Mouse (Mus musculus) myocyte (in vitro differentiated cells): ENCODE results near the gene Hist1h4a. TPM values are rescaled to one million over a fixed set of nuclear protein-coding genes. Genes with fewer than 3 reads are reported as not detected.
A peak's percentile ranks its signal among the peaks of the same experiment; 100 is the strongest.
"Not testable (repeated sequence)": the region's sequence is repeated elsewhere in the genome, so short reads cannot be mapped to it uniquely, and the experiment has no call there.

Experiments
- H3K27me3 ChIP-seq: one replicate; pipeline ENCODE4 v1.6.1; 2011; ENCODE audit not compliant: control insufficient read depth, insufficient read depth, insufficient read length
- H3K36me3 ChIP-seq: one replicate; pipeline ENCODE4 v1.6.1; 2011; ENCODE audit not compliant: control insufficient read depth, insufficient read depth
- H3K4me2 ChIP-seq: one replicate; pipeline ENCODE4 v1.6.1; 2011; ENCODE audit warnings: low read depth, control low read depth
- H3K4me3 ChIP-seq: one replicate; pipeline ENCODE4 v1.5.1; 2011; ENCODE audit warnings: mild to moderate bottlenecking, control low read depth, moderate library complexity
- H3K79me2 ChIP-seq: one replicate; pipeline ENCODE4 v1.6.1; 2011; ENCODE audit not compliant: control insufficient read depth, insufficient read depth
- H3ac ChIP-seq: one replicate; pipeline ENCODE4 v1.6.1; 2011; ENCODE audit not compliant: control insufficient read depth, insufficient read length
- CEBPB ChIP-seq: IDR thresholded peaks from 2 replicates; pipeline ENCODE4 v1.6.1; 2011; ENCODE audit warnings: mild to moderate bottlenecking, moderate library complexity; ENCODE audit not compliant: poor library complexity, insufficient read depth, severe bottlenecking
- E2F4 ChIP-seq: IDR thresholded peaks from one replicate; pipeline ENCODE4 v1.6.1; 2011; ENCODE audit warnings: mild to moderate bottlenecking, control low read depth, moderate library complexity; ENCODE audit not compliant: insufficient read depth
- MAX ChIP-seq: IDR thresholded peaks from one replicate; pipeline ENCODE4 v1.6.1; 2011; ENCODE audit warnings: low read depth, mild to moderate bottlenecking, control low read depth
- MYOD1 ChIP-seq, 3 experiments: IDR thresholded peaks; one replicate each; pipeline ENCODE4 v1.6.1; 2011; ENCODE audit warnings: control low read depth in 2 of 3, low read depth in 2 of 3, mild to moderate bottlenecking in 2 of 3, moderate library complexity in 1 of 3; ENCODE audit not compliant: insufficient read length in 2 of 3, control insufficient read depth in 1 of 3
- MYOG ChIP-seq, 3 experiments: IDR thresholded peaks; one replicate each; pipeline ENCODE4 v1.6.1; 2011; ENCODE audit warnings: control low read depth in 2 of 3, low read depth in 2 of 3, mild to moderate bottlenecking in 2 of 3; ENCODE audit not compliant: insufficient read length in 2 of 3, control insufficient read depth in 1 of 3, insufficient read depth in 1 of 3
- POLR2A ChIP-seq: IDR thresholded peaks from one replicate; pipeline ENCODE4 v1.6.1; 2011; ENCODE audit warnings: low read depth, mild to moderate bottlenecking, control low read depth, moderate library complexity; ENCODE audit not compliant: insufficient read length
- POLR2AphosphoS2 ChIP-seq: IDR thresholded peaks from one replicate; pipeline ENCODE4 v1.6.1; 2011; ENCODE audit warnings: low read depth, control low read depth; ENCODE audit not compliant: insufficient read length
- REST ChIP-seq: IDR thresholded peaks from one replicate; pipeline ENCODE4 v1.6.1; 2011; ENCODE audit warnings: mild to moderate bottlenecking, control low read depth, moderate library complexity; ENCODE audit not compliant: insufficient read depth, insufficient read length
- SRF ChIP-seq: IDR thresholded peaks from one replicate; pipeline ENCODE4 v1.6.1; 2011; ENCODE audit warnings: low read depth; ENCODE audit not compliant: control insufficient read depth, insufficient read length
- TCF12 ChIP-seq: IDR thresholded peaks from one replicate; pipeline ENCODE4 v1.6.1; 2011; ENCODE audit warnings: mild to moderate bottlenecking, control low read depth; ENCODE audit not compliant: poor library complexity, insufficient read depth, severe bottlenecking
- TCF3 ChIP-seq: IDR thresholded peaks from one replicate; pipeline ENCODE4 v1.6.1; 2011; ENCODE audit warnings: low read depth, control low read depth; ENCODE audit not compliant: insufficient read length
- USF1 ChIP-seq: IDR thresholded peaks from one replicate; pipeline ENCODE4 v1.6.1; 2011; ENCODE audit warnings: low read depth, mild to moderate bottlenecking, control low read depth, moderate library complexity
- polyA plus RNA-seq: library from polyadenylated mRNA; unstranded; fragments of >200 nt; fragmentation: generic; extraction: Trizol; gene quantifications from one replicate; pipeline ENCODE4 v1.2.1, GENCODE M21; 2012; ENCODE audit warnings: missing spikeins

Hist1h4a gene
- polyA plus RNA-seq, 1 experiment: 4.2 TPM

GRCm38 (mm10) chr13:23729192-23729525 lies 31.9 kb downstream of the Hist1h4a start:
- no peak for TF ChIP-seq POLR2AphosphoS2
- no peak for TF ChIP-seq MYOG (IDR thresholded peaks at IDR 0.05; ENCODE audit: control insufficient read depth in 1 of 3, insufficient read depth in 1 of 3, insufficient read length in 2 of 3, low read depth in 2 of 3)
- TF ChIP-seq E2F4: no peak
- TF ChIP-seq TCF12: no peak
- no peak for TF ChIP-seq MAX
- no peaks in the 10 kb centered on the region for H3K27me3 ChIP-seq
- no peak overlapping the region for H3K4me2 ChIP-seq
- H3K36me3 ChIP-seq: no peaks in the 10 kb centered on the region
- no peak overlapping the region for H3ac ChIP-seq
- H3K4me3 ChIP-seq: no peak overlapping the region
- H3K79me2 ChIP-seq: no peaks in the 10 kb centered on the region

GRCm38 (mm10) chr13:23728472-23729191 lies 32.4 kb downstream of the Hist1h4a start:
- Histone ChIP-seq H3K27me3 (no peaks in the 10 kb centered on the region), H3K36me3 (no peaks in the 10 kb centered on the region), H3ac (no peak overlapping the region), H3K79me2 (no peaks in the 10 kb centered on the region), H3K4me2 (no peak overlapping the region), H3K4me3 (no peak overlapping the region)
- TF ChIP-seq SRF: no peak
- TF ChIP-seq CEBPB: no peak
- no peak for TF ChIP-seq MAX
- no peak for TF ChIP-seq USF1
- TF ChIP-seq TCF3: no peak
- no peak for TF ChIP-seq MYOG (IDR thresholded peaks at IDR 0.05; ENCODE audit: control insufficient read depth in 1 of 3, insufficient read depth in 1 of 3, insufficient read length in 2 of 3, low read depth in 2 of 3)
- no peak for TF ChIP-seq POLR2A
- TF ChIP-seq E2F4: no peak
- TF ChIP-seq TCF12: no peak
- no peak for TF ChIP-seq REST
- TF ChIP-seq MYOD1 (IDR thresholded peaks at IDR 0.05; ENCODE audit: control insufficient read depth in 1 of 3, insufficient read length in 2 of 3, low read depth in 2 of 3): no peak
- no peak for TF ChIP-seq POLR2AphosphoS2

DNA sequence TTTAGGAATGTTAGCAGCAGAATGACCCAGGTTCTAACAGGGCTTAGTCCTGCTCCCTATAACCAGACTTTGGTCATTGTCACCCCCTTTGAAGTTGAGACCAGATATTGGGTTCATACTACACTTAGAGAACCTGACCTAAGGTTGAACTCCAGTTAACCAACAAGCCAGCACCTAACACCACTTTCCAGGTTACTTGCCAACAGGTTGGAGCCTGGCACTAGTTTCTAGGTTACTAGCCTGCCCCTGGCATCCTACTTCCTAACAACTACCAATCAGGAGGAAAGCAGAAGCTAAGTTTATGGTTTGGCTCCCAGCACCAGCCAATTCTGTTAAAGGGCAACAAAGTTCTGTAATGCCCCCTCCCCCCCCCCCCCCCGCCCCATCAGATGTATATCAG lies 35.8 kb downstream of the Hist1h4a start:
- Histone ChIP-seq H3K79me2 (no peaks in the 10 kb centered on the region), H3K4me2 (no peak overlapping the region), H3K36me3 (no peaks in the 10 kb centered on the region), H3ac (no peak overlapping the region), H3K27me3 (no peaks in the 10 kb centered on the region), H3K4me3 (no peak overlapping the region)
- no peak for TF ChIP-seq REST

DNA sequence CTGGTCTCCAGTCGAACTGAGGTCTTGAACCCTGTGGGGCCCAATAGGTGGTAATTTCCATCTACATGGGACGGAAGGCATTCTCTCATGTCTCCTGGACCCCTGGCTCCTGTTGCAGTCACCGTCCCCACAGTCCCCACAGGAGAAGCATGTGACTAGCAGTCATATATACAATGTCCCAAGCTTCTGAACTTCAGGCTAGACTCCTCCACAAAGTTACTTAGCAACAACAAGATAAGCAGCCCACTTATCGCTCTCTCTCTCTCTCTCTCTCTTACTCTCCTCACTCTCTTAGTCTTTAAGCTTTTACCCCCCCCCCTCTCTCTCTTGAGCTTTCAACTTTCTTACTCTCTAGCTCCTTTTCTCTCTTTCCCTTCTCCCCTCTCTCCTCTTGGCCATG lies 36.8 kb downstream of the Hist1h4a start:
- no peaks in the 10 kb centered on the region for H3K36me3 ChIP-seq

DNA sequence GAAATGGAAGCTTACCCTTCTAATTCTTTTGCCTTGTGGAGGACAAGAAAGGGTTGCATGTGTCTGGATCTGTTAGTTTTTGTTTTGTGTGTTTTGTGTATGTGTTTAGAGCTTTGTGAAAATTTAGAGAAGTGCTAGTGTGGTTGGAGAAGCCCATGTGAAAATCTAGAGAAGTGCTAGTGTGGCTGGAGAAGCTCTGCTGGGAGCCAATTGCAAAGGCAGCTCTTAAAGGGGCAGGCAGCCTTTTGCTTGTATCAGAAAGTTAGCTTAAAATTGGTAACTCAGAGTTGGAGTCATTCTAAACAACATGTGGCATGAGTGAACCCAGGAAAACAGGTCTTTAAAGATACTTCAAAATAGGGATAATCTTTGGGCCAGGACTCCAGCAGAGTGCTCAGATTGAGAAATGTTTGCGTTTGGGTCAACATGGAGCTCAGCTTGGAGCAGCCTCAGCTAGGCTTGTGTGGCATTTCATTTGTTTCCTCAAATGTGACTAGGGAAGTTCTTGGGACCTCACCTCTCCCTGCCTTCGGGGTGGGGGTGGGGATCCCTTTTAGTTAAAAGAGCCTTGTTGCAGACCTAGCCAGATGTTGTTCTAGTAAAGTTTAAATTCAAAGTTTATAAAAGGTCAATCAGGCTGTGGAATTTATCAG lies 43.3 kb downstream of the Hist1h4a start:
- not testable (repeated sequence) for H3K27me3 ChIP-seq

More for the DNA sequence above, 36.8 kb downstream of the Hist1h4a start:
- H3K27me3 ChIP-seq: no peaks in the 10 kb centered on the region
- no peaks in the 10 kb centered on the region for H3K79me2 ChIP-seq
- TF ChIP-seq USF1 (no peak), MYOD1 (IDR thresholded peaks at IDR 0.05; ENCODE audit: control insufficient read depth in 1 of 3, insufficient read length in 2 of 3, low read depth in 2 of 3) (no peak), POLR2A (no peak), MYOG (IDR thresholded peaks at IDR 0.05; ENCODE audit: control insufficient read depth in 1 of 3, insufficient read depth in 1 of 3, insufficient read length in 2 of 3, low read depth in 2 of 3) (no peak), REST (no peak), TCF3 (no peak), MAX (no peak), POLR2AphosphoS2 (no peak), E2F4 (no peak)
- H3ac ChIP-seq: no peak overlapping the region
- H3K4me2 ChIP-seq: no peak overlapping the region
- no peak overlapping the region for H3K4me3 ChIP-seq

GRCm38 (mm10) chr13:23717176-23717575 lies 43.9 kb downstream of the Hist1h4a start:
- no peak overlapping the region for H3ac ChIP-seq
- no peaks in the 10 kb centered on the region for H3K27me3 ChIP-seq
- peak overlapping the region; percentile 24 for H3K4me2 ChIP-seq
- H3K79me2 ChIP-seq: no peaks in the 10 kb centered on the region
- TF ChIP-seq SRF (no peak), POLR2A (no peak), MYOG (IDR thresholded peaks at IDR 0.05; ENCODE audit: control insufficient read depth in 1 of 3, insufficient read depth in 1 of 3, insufficient read length in 2 of 3, low read depth in 2 of 3) (peak in 1 of 3 experiments; percentile 27), TCF12 (no peak)
- H3K4me3 ChIP-seq: no peak overlapping the region
- no peaks in the 10 kb centered on the region for H3K36me3 ChIP-seq

More for the DNA sequence above, 43.3 kb downstream of the Hist1h4a start:
- H3ac ChIP-seq, H3K79me2 ChIP-seq, H3K4me3 ChIP-seq, H3K36me3 ChIP-seq: not testable (repeated sequence)
- peak overlapping the region; percentile 24 for H3K4me2 ChIP-seq
